Mouse (Mus musculus) 416B (cell line): ENCODE measurements at regions not wholly inside any gene's neighbourhood (a gene's known extent, or its start where the extent isn't known, plus 50 kb on each side); places are given as distances from the start of the nearest gene placed in this dataset.

Experiments used
- DNase-seq: peaks from one replicate; pipeline ENCODE4 v3.0.0; 2011; ENCODE audit warnings: low read depth

DNA sequence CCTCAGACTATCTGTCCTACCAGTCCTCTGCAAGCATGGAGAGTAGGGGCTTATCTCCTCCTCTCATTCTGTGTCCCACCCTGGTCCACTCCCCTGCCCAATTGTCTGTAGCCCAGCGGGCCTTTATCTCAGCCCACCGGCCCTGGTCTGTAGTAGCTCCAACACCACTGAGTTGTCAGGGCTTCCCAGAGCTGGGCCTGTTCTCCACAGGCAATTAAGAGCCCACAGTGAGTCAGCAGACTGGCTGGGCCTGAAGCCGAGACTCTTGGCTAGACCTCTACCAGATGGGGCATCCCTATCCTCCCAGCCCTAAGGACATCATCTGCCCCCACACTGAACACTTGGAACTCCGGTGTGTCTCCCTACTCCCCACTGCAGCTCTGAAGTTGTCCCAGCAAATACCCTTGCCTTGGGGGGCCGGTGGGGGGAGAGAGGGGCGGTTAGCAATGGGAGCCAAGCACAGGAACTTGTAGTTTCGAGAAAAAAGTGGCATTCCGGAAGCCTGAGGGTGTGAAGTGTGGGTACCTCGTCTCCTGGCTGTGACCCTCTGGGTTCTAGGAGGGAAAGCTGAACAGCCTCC lies 64.7 kb upstream of the Dlg1 start:
- DNase-seq: no peak

- no peak for DNase-seq
Observed at GRCm38 (mm10) chr16:31598989-31599421, 64.2 kb upstream of the Dlg1 start.

- DNase-seq: no peak
Observed at GRCm38 (mm10) chr16:31601278-31601677, 62.0 kb upstream of the Dlg1 start.

GRCm38 (mm10) chr16:31603185-31603584 lies 60.1 kb upstream of the Dlg1 start:
- DNase-seq: no peak

DNA sequence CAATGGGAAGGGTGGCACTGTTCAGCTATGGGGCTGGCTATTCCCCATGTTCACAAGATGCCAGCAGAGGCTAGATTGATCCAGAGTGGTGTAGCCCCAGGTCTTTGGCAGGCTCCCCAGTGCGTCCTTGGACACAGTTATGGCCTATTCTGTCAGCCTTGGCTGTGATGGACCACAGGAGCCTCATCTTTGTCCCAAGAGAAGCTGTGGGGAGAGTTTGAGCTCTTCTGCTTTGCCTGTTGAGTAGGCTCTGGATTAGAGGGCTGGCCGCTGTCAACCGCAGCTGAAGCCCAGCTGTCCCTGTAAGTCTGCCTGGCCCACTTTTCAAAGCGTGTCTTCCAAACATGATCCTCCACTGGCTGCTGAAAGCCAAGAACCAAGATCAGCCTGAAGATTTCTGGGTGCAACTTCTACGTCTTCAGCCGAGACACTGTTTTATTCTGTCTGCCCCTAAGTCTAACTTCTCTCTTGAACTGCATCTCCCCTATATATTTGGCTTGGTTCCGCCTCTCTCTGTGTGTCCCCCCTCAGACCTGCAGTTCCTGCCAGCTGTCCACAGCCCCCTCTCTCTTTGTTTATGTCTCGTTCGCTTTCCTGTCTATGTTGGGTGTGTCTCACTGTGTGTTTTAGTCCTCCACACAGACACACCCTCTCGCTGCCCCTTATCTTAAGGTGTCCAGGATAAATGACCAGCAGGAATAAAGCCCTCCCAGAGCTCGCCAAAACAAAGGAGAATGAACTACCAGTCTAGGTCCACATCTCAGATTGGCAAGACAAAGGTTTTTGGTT lies 56.7 kb upstream of the Dlg1 start:
- DNase-seq: no peak

DNA sequence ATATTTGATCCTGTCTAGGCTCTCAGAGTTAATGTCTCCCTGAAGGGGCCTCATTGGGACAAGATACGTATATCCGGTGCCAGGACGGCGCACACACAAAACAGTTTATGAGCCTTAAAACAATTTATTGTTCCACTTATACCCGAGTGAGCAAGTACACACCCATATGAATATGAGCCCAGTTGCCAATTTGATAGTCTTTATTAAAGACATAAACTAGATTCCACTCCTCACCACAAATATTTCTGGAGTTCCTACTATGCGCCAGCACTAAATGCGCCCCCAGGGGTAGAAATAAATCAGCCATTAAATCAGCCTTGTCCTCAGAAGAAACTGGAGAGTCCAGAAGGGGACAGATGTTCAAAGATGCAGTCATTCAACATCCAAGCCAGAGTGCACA lies 54.3 kb upstream of the Dlg1 start:
- no peak for DNase-seq

- DNase-seq: peak; percentile 15
Observed at GRCm38 (mm10) chr16:31609394-31610172, 53.7 kb upstream of the Dlg1 start.
